Mouse (Mus musculus): ENCODE data around the gene Slc7a10.

The Slc7a10 gene

GRCm38 (mm10) chr7:35234361-35235245 is 48.4 kb downstream of the Slc7a10 start:
- DNase-seq (ENCODE audit: extremely low read depth, insufficient read length, low spot score), result peak; percentile 94

GRCm38 (mm10) chr7:35235308-35235707 is 49.1 kb downstream of the Slc7a10 start:
- DNase-seq (ENCODE audit: extremely low read depth, insufficient read length, low spot score), result peak; percentile 43

- peak; percentile 30 for DNase-seq (ENCODE audit: extremely low read depth, insufficient read length, low spot score)
Measured at GRCm38 (mm10) chr7:35237935-35238334, 51.8 kb downstream of the Slc7a10 start.
